ENCODE assay signal across 7 mouse cellular contexts in genomic region chr2:103466984-103467588, GRCm38 (mm10). TPM values are rescaled to one million over a fixed set of nuclear protein-coding genes. Genes with fewer than 3 reads are reported as not detected.
DNase-seq lines count a peak whose midpoint lies in the region; ATAC-seq and TF ChIP-seq lines count a peak whose summit lies in the region.

No protein-coding gene starts in this region.

- peaks cover 14% of the 10 kb centered on the region for H3K36me3 ChIP-seq in intestine, embryonic 16.5 days (ENCODE audit: control insufficient read depth, insufficient read depth, low read length)
- H3K36me3 ChIP-seq in lung, embryonic 16.5 days (ENCODE audit: control insufficient read depth, insufficient read depth, low read length) = peaks cover 25% of the 10 kb centered on the region
- peaks cover 79% of the 10 kb centered on the region for H3K36me3 ChIP-seq in midbrain, embryonic 14.5 days (ENCODE audit: control insufficient read depth, insufficient read depth, low read length)

- no peaks in the 10 kb centered on the region for H3K27me3 ChIP-seq in intestine, embryonic 16.5 days (replicated peaks; ENCODE audit: control insufficient read depth, insufficient read depth, low read length)
- H3K27me3 ChIP-seq in lung, embryonic 16.5 days (ENCODE audit: control insufficient read depth, insufficient read depth, low read depth, low read length) = no peaks in the 10 kb centered on the region
- H3K27me3 ChIP-seq in midbrain, embryonic 14.5 days (ENCODE audit: control insufficient read depth, insufficient read depth, low read length) = no peaks in the 10 kb centered on the region

- no peak overlapping the region for H3K4me2 ChIP-seq in intestine, embryonic 16.5 days (ENCODE audit: low read depth, low read length)
- no peak overlapping the region for H3K4me2 ChIP-seq in lung, embryonic 16.5 days (ENCODE audit: low read depth, low read length)
- no peak overlapping the region for H3K4me2 ChIP-seq in midbrain, embryonic 14.5 days (ENCODE audit: low read length)

- H3K9me3 ChIP-seq in intestine, embryonic 16.5 days (ENCODE audit: control insufficient read depth, low read length) = no peaks in the 10 kb centered on the region
- no peaks in the 10 kb centered on the region for H3K9me3 ChIP-seq in lung, embryonic 16.5 days (ENCODE audit: control insufficient read depth, low read length)
- H3K9me3 ChIP-seq in midbrain, embryonic 14.5 days (ENCODE audit: control insufficient read depth, low read length) = no peaks in the 10 kb centered on the region

- TF ChIP-seq CTCF in brain, embryonic 14.5 days (IDR thresholded peaks at IDR 0.05; ENCODE audit: borderline replicate concordance, extremely low read depth, insufficient read depth, insufficient read length) = no peak
- TF ChIP-seq CTCF in gastrocnemius, adult 2 months (IDR thresholded peaks at IDR 0.05) = no peak

- 63% methylated on average over 10 of the region's 10 CpGs for WGBS in intestine, embryonic 16.5 days
- WGBS in lung, embryonic 16.5 days = 51% methylated on average over 10 of the region's 10 CpGs
- WGBS in midbrain, embryonic 14.5 days = 94% methylated on average over 10 of the region's 10 CpGs

- intact Hi-C loops in gastrocnemius, adult 2 months (cut with DNase I) = no loop called here

- no peak overlapping the region for H3K4me3 ChIP-seq in intestine, embryonic 16.5 days (ENCODE audit: low read length)
- H3K4me3 ChIP-seq in lung, embryonic 16.5 days (ENCODE audit: low read length) = no peak overlapping the region
- no peak overlapping the region for H3K4me3 ChIP-seq in gastrocnemius, adult 2 months
- no peak overlapping the region for H3K4me3 ChIP-seq in midbrain, embryonic 14.5 days (replicated peaks; ENCODE audit: low read depth, low read length)

- H3K9ac ChIP-seq in intestine, embryonic 16.5 days (ENCODE audit: low read depth, low read length) = no peak overlapping the region
- no peak overlapping the region for H3K9ac ChIP-seq in lung, embryonic 16.5 days (ENCODE audit: low read length)
- H3K9ac ChIP-seq in midbrain, embryonic 14.5 days (replicated peaks; ENCODE audit: low read length) = no peak overlapping the region

- no peak overlapping the region for H3K27ac ChIP-seq in intestine, embryonic 16.5 days (ENCODE audit: low read length)
- H3K27ac ChIP-seq in lung, embryonic 16.5 days (ENCODE audit: low read length) = peak overlapping the region; percentile 75
- no peak overlapping the region for H3K27ac ChIP-seq in gastrocnemius, adult 2 months
- no peak overlapping the region for H3K27ac ChIP-seq in midbrain, embryonic 14.5 days (replicated peaks; ENCODE audit: low read depth, low read length)

- TF ChIP-seq POLR2A in brain, embryonic 14.5 days (IDR thresholded peaks at IDR 0.05; ENCODE audit: borderline replicate concordance, extremely low read depth, insufficient read depth, insufficient read length, poor library complexity, severe bottlenecking) = no peak

- DNase-seq in brain, adult 2 months (ENCODE audit: low read depth, low spot score) = peak; percentile 83
- DNase-seq in brain, embryonic 14.5 days (ENCODE audit: low read depth) = peak; percentile 11
- no peak for DNase-seq in right cerebral cortex, adult 2 months (ENCODE audit: low spot score in 2 of 2)
- no peak for DNase-seq in gastrocnemius, adult 2 months
- no peak for DNase-seq in midbrain, embryonic 14.5 days

- ATAC-seq in intestine, embryonic 16.5 days = peak; percentile 86
- ATAC-seq in lung, embryonic 16.5 days (ENCODE audit: low read depth) = peak; percentile 83
- ATAC-seq in midbrain, embryonic 14.5 days (ENCODE audit: low FRiP score, low TSS enrichment) = no peak

- peaks cover 5% of the 10 kb centered on the region for H3K4me1 ChIP-seq in intestine, embryonic 16.5 days (ENCODE audit: control insufficient read depth, insufficient read depth, low read length)
- H3K4me1 ChIP-seq in lung, embryonic 16.5 days (replicated peaks; ENCODE audit: control insufficient read depth, insufficient read depth, low read length) = 0 out of 2 replicates have a peak, but pooled peaks cover 2% of the 10 kb centered on the region
- H3K4me1 ChIP-seq in midbrain, embryonic 14.5 days (ENCODE audit: control insufficient read depth, insufficient read depth, low read length) = no peaks in the 10 kb centered on the region

RNA-seq across cellular contexts. Expression of gene Cat, which starts 17.9 kb away (rescaled TPM):
- polyA plus RNA-seq in brain, embryonic 14.5 days (2012; rRNA removed) = 46.8 and 62.1 TPM in 2 replicates
- polyA plus RNA-seq in intestine, embryonic 16.5 days (2015; fragmentation: Nextera tagmentation; extraction: Ambion mirVana) = 169 and 195 TPM in 2 replicates
- 109 and 112 TPM in 2 replicates for polyA plus RNA-seq in lung, embryonic 16.5 days (2015; fragmentation: Nextera tagmentation; extraction: Ambion mirVana)
- 100 to 1,000 TPM in 1 of 2 experiments, 10 to 100 TPM in 1; 77.9 to 127 TPM for total RNA-seq in gastrocnemius, adult 2 months (2021)
- 84.3 and 102 TPM in 2 replicates for polyA plus RNA-seq in midbrain, embryonic 14.5 days (2014; fragmentation: Nextera tagmentation; extraction: Ambion mirVana)

RNA-seq across cellular contexts. Expression of gene Elf5, which starts 55.6 kb away (rescaled TPM):
- 0.06 and 0.11 TPM in 2 replicates for polyA plus RNA-seq in brain, embryonic 14.5 days (2012; rRNA removed)
- 0.15 and 0.22 TPM in 2 replicates for polyA plus RNA-seq in intestine, embryonic 16.5 days (2015; fragmentation: Nextera tagmentation; extraction: Ambion mirVana)
- 8.5 and 8.8 TPM in 2 replicates for polyA plus RNA-seq in lung, embryonic 16.5 days (2015; fragmentation: Nextera tagmentation; extraction: Ambion mirVana)
- not detected for total RNA-seq in gastrocnemius, adult 2 months (2021)
- polyA plus RNA-seq in midbrain, embryonic 14.5 days (2014; fragmentation: Nextera tagmentation; extraction: Ambion mirVana) = not detected in 2 replicates

Comparison
In these comparisons a context has a peak if more than half of its experiments do, and no peak if none do; other contexts are left out.
1. DNase-seq: peak in brain, adult 2 months (single experiment) and brain, embryonic 14.5 days (single experiment); none in right cerebral cortex, adult 2 months (0 of 2), gastrocnemius, adult 2 months (single experiment) and midbrain, embryonic 14.5 days (single experiment).